Mouse (Mus musculus): ENCODE measurements around the gene Itgad. TPM values are rescaled to one million over a fixed set of nuclear protein-coding genes. Genes with fewer than 3 reads are reported as not detected.
A peak's percentile ranks its signal among the peaks of the same experiment; 100 is the strongest.

The Itgad gene
- polyA plus RNA-seq, 1 experiment from 2014 or later, result 0.63 TPM

- 64% methylated on average over 12 of the region's 12 CpGs for WGBS
- Histone ChIP-seq H3K4me1 (ENCODE audit: control insufficient read depth, insufficient read depth, low read length) (peaks cover 22% of the 10 kb centered on the region), H3K36me3 (ENCODE audit: control insufficient read depth, insufficient read depth) (peaks cover 40% of the 10 kb centered on the region)
Measured at GRCm38 (mm10) chr7:128251946-128252345, 97.8 kb downstream of the Itgad start.

GRCm38 (mm10) chr7:128252609-128253008 lies 98.4 kb downstream of the Itgad start:
- WGBS, result 35% methylated on average over 24 of the region's 24 CpGs

More at GRCm38 (mm10) chr7:128251946-128252345, 97.8 kb downstream of the Itgad start:
- no peak overlapping the region for H3K4me3 ChIP-seq (ENCODE audit: low read length)
- no peak for ATAC-seq (replicated peaks; ENCODE audit: extremely low read depth, insufficient read depth, low FRiP score)
- no peak overlapping the region for H3K27ac ChIP-seq (ENCODE audit: low read length)
- no peak overlapping the region for H3K9ac ChIP-seq (ENCODE audit: low read length)
- peak overlapping the region; percentile 13; the same call in 1 of the 2 replicates for H3K4me2 ChIP-seq (ENCODE audit: low read depth, low read length)
- H3K9me3 ChIP-seq (replicated peaks; ENCODE audit: control insufficient read depth, low read length), result no peaks in the 10 kb centered on the region
- no peaks in the 10 kb centered on the region for H3K27me3 ChIP-seq (ENCODE audit: control insufficient read depth, insufficient read depth, low read length)

GRCm38 (mm10) chr7:128254978-128255377 lies 100.8 kb downstream of the Itgad start:
- no peak overlapping the region for H3K4me3 ChIP-seq (ENCODE audit: low read length)
- no peaks in the 10 kb centered on the region for H3K9me3 ChIP-seq (replicated peaks; ENCODE audit: control insufficient read depth, low read length)
- WGBS, result 50% methylated on average over 2 of the region's 2 CpGs
- no peak for ATAC-seq (replicated peaks; ENCODE audit: extremely low read depth, insufficient read depth, low FRiP score)
- H3K27me3 ChIP-seq (ENCODE audit: control insufficient read depth, insufficient read depth, low read length), result no peaks in the 10 kb centered on the region
- H3K4me2 ChIP-seq (ENCODE audit: low read depth, low read length), result no peak overlapping the region
- H3K9ac ChIP-seq (ENCODE audit: low read length), result no peak overlapping the region
- peaks cover 31% of the 10 kb centered on the region for H3K36me3 ChIP-seq (ENCODE audit: control insufficient read depth, insufficient read depth)
- H3K4me1 ChIP-seq (ENCODE audit: control insufficient read depth, insufficient read depth, low read length), result peaks cover 15% of the 10 kb centered on the region
- no peak overlapping the region for H3K27ac ChIP-seq (ENCODE audit: low read length)

More at GRCm38 (mm10) chr7:128252609-128253008, 98.4 kb downstream of the Itgad start:
- Histone ChIP-seq H3K9me3 (replicated peaks; ENCODE audit: control insufficient read depth, low read length) (no peaks in the 10 kb centered on the region), H3K36me3 (ENCODE audit: control insufficient read depth, insufficient read depth) (peaks cover 40% of the 10 kb centered on the region), H3K27ac (ENCODE audit: low read length) (no peak overlapping the region), H3K27me3 (ENCODE audit: control insufficient read depth, insufficient read depth, low read length) (no peaks in the 10 kb centered on the region), H3K4me1 (ENCODE audit: control insufficient read depth, insufficient read depth, low read length) (peaks cover 28% of the 10 kb centered on the region), H3K4me3 (ENCODE audit: low read length) (no peak overlapping the region), H3K4me2 (ENCODE audit: low read depth, low read length) (peak overlapping the region; percentile 13; the same call in 1 of the 2 replicates), H3K9ac (ENCODE audit: low read length) (no peak overlapping the region)
- ATAC-seq (replicated peaks; ENCODE audit: extremely low read depth, insufficient read depth, low FRiP score), result no peak

GRCm38 (mm10) chr7:128255757-128256156 lies 101.6 kb downstream of the Itgad start:
- H3K27me3 ChIP-seq (ENCODE audit: control insufficient read depth, insufficient read depth, low read length), result no peaks in the 10 kb centered on the region
- H3K9me3 ChIP-seq (replicated peaks; ENCODE audit: control insufficient read depth, low read length), result no peaks in the 10 kb centered on the region
- no peak overlapping the region for H3K9ac ChIP-seq (ENCODE audit: low read length)
- peaks cover 15% of the 10 kb centered on the region for H3K4me1 ChIP-seq (ENCODE audit: control insufficient read depth, insufficient read depth, low read length)
- H3K4me2 ChIP-seq (ENCODE audit: low read depth, low read length), result no peak overlapping the region
- whole genome bisulfite sequencing, result 86% methylated on average over 5 of the region's 5 CpGs
- H3K4me3 ChIP-seq (ENCODE audit: low read length), result no peak overlapping the region
- H3K36me3 ChIP-seq (ENCODE audit: control insufficient read depth, insufficient read depth), result peaks cover 25% of the 10 kb centered on the region
- ATAC-seq (replicated peaks; ENCODE audit: extremely low read depth, insufficient read depth, low FRiP score), result no peak
- H3K27ac ChIP-seq (ENCODE audit: low read length), result no peak overlapping the region

GRCm38 (mm10) chr7:128256783-128257334 lies 102.7 kb downstream of the Itgad start:
- Histone ChIP-seq H3K4me2 (ENCODE audit: low read depth, low read length) (peak overlapping the region; percentile 34), H3K4me3 (ENCODE audit: low read length) (no peak overlapping the region), H3K36me3 (ENCODE audit: control insufficient read depth, insufficient read depth) (peaks cover 18% of the 10 kb centered on the region), H3K27me3 (ENCODE audit: control insufficient read depth, insufficient read depth, low read length) (no peaks in the 10 kb centered on the region), H3K4me1 (ENCODE audit: control insufficient read depth, insufficient read depth, low read length) (peaks cover 15% of the 10 kb centered on the region), H3K27ac (ENCODE audit: low read length) (peak overlapping the region; percentile 35; the same call in 1 of the 2 replicates), H3K9me3 (replicated peaks; ENCODE audit: control insufficient read depth, low read length) (no peaks in the 10 kb centered on the region), H3K9ac (ENCODE audit: low read length) (0 out of 2 replicates have a peak overlapping the region, but pooled peaks have one; percentile 0)
- WGBS, result 17% methylated on average over 5 of the region's 5 CpGs
- 0 out of 2 replicates have a peak, but pooled peaks have one; percentile 47 for ATAC-seq (replicated peaks; ENCODE audit: extremely low read depth, insufficient read depth, low FRiP score)

- no peak for ATAC-seq (replicated peaks; ENCODE audit: extremely low read depth, insufficient read depth, low FRiP score)
- H3K36me3 ChIP-seq (ENCODE audit: control insufficient read depth, insufficient read depth), result no peaks in the 10 kb centered on the region
- H3K27ac ChIP-seq (ENCODE audit: low read length), result no peak within 1 kb of the TSS
- H3K4me3 ChIP-seq (ENCODE audit: low read length), result no peak within 1 kb of the TSS
- H3K9ac ChIP-seq (ENCODE audit: low read length), result no peak within 1 kb of the TSS
- H3K27me3 ChIP-seq (ENCODE audit: control insufficient read depth, insufficient read depth, low read length), result no peaks in the 10 kb centered on the region
- no peak within 1 kb of the TSS for H3K4me2 ChIP-seq (ENCODE audit: low read depth, low read length)
- H3K9me3 ChIP-seq (replicated peaks; ENCODE audit: control insufficient read depth, low read length), result no peaks in the 10 kb centered on the region
- 83% methylated on average over 6 of the region's 6 CpGs for WGBS
- H3K4me1 ChIP-seq (ENCODE audit: control insufficient read depth, insufficient read depth, low read length), result peaks cover 2% of the 10 kb centered on the region; the same call in 1 of the 2 replicates
Measured at GRCm38 (mm10) chr7:128265411-128265810, 111.2 kb downstream of the Itgad start, which contains the start of gene Slc5a2. Gene Slc5a2 (plus strand): TSS chr7:128265657.

- H3K4me3 ChIP-seq (ENCODE audit: low read length), result no peak overlapping the region
- no peak overlapping the region for H3K27ac ChIP-seq (ENCODE audit: low read length)
- WGBS, result 72% methylated on average over 5 of the region's 5 CpGs
- H3K4me1 ChIP-seq (ENCODE audit: control insufficient read depth, insufficient read depth, low read length), result peaks cover 3% of the 10 kb centered on the region; the same call in 1 of the 2 replicates
- H3K9me3 ChIP-seq (replicated peaks; ENCODE audit: control insufficient read depth, low read length), result no peaks in the 10 kb centered on the region
- no peak overlapping the region for H3K4me2 ChIP-seq (ENCODE audit: low read depth, low read length)
- no peak for ATAC-seq (replicated peaks; ENCODE audit: extremely low read depth, insufficient read depth, low FRiP score)
- no peaks in the 10 kb centered on the region for H3K36me3 ChIP-seq (ENCODE audit: control insufficient read depth, insufficient read depth)
- no peak overlapping the region for H3K9ac ChIP-seq (ENCODE audit: low read length)
- H3K27me3 ChIP-seq (ENCODE audit: control insufficient read depth, insufficient read depth, low read length), result no peaks in the 10 kb centered on the region
Measured at GRCm38 (mm10) chr7:128266056-128266455, 111.9 kb downstream of the Itgad start.

GRCm38 (mm10) chr7:128267391-128267790 lies 113.2 kb downstream of the Itgad start:
- no peak overlapping the region for H3K4me3 ChIP-seq (ENCODE audit: low read length)
- H3K27me3 ChIP-seq (ENCODE audit: control insufficient read depth, insufficient read depth, low read length), result no peaks in the 10 kb centered on the region
- H3K9ac ChIP-seq (ENCODE audit: low read length), result no peak overlapping the region
- no peaks in the 10 kb centered on the region for H3K9me3 ChIP-seq (replicated peaks; ENCODE audit: control insufficient read depth, low read length)
- H3K4me1 ChIP-seq (ENCODE audit: control insufficient read depth, insufficient read depth, low read length), result peaks cover 3% of the 10 kb centered on the region; the same call in 1 of the 2 replicates
- ATAC-seq (replicated peaks; ENCODE audit: extremely low read depth, insufficient read depth, low FRiP score), result no peak
- 58% methylated on average over 13 of the region's 13 CpGs for WGBS
- no peak overlapping the region for H3K4me2 ChIP-seq (ENCODE audit: low read depth, low read length)
- H3K36me3 ChIP-seq (ENCODE audit: control insufficient read depth, insufficient read depth), result peaks cover 11% of the 10 kb centered on the region
- H3K27ac ChIP-seq (ENCODE audit: low read length), result no peak overlapping the region

GRCm38 (mm10) chr7:128267813-128268212 lies 113.6 kb downstream of the Itgad start:
- peaks cover 3% of the 10 kb centered on the region; the same call in 1 of the 2 replicates for H3K4me1 ChIP-seq (ENCODE audit: control insufficient read depth, insufficient read depth, low read length)
- H3K9me3 ChIP-seq (replicated peaks; ENCODE audit: control insufficient read depth, low read length), result no peaks in the 10 kb centered on the region
- H3K27me3 ChIP-seq (ENCODE audit: control insufficient read depth, insufficient read depth, low read length), result no peaks in the 10 kb centered on the region
- H3K27ac ChIP-seq (ENCODE audit: low read length), result no peak overlapping the region
- no peak overlapping the region for H3K9ac ChIP-seq (ENCODE audit: low read length)
- H3K4me3 ChIP-seq (ENCODE audit: low read length), result no peak overlapping the region
- no peak overlapping the region for H3K4me2 ChIP-seq (ENCODE audit: low read depth, low read length)
- ATAC-seq (replicated peaks; ENCODE audit: extremely low read depth, insufficient read depth, low FRiP score), result no peak
- WGBS, result 75% methylated on average over 7 of the region's 7 CpGs
- peaks cover 11% of the 10 kb centered on the region for H3K36me3 ChIP-seq (ENCODE audit: control insufficient read depth, insufficient read depth)
